Mouse (Mus musculus) frontal cortex, adult 2 months (tissue): ENCODE measurements around the gene Fam120b. TPM values are rescaled to one million over a fixed set of nuclear protein-coding genes. Genes with fewer than 3 reads are reported as not detected.

Experiments used
- polyA plus RNA-seq: library from polyadenylated mRNA; depleted of rRNA; stranded (reverse); fragments of >200 nt; gene quantifications from 2 replicates; pipeline ENCODE4 v1.2.3, GENCODE M21; 2012; rRNA removed

Fam120b gene
- polyA plus RNA-seq, 1 experiment, result 31.4 TPM

Other genes with a start within 250 kb of the Fam120b start
- 13.9 and 14.7 TPM in 2 replicates for gene Dll1, start 19.3 kb upstream of the Fam120b start, polyA plus RNA-seq
- gene Psmb1, start 103.5 kb downstream of the Fam120b start, polyA plus RNA-seq, result 161 and 162 TPM in 2 replicates
- 49.3 and 49.5 TPM in 2 replicates for gene Tbp, start 103.7 kb downstream of the Fam120b start, polyA plus RNA-seq
- gene Pdcd2, start 131.1 kb downstream of the Fam120b start, polyA plus RNA-seq, result 17.1 and 20.4 TPM in 2 replicates
- gene Prdm9, start 168.2 kb downstream of the Fam120b start, polyA plus RNA-seq, result 2.8 and 2.9 TPM in 2 replicates